Mouse (Mus musculus) heart, postnatal 0 days (tissue): ENCODE measurements around the gene Mymk. TPM values are rescaled to one million over a fixed set of nuclear protein-coding genes. Genes with fewer than 3 reads are reported as not detected.

Experiments
- ATAC-seq: fragments of 200-750 bp; cut with Nextera tagmentation; 2 replicates; pipeline ENCODE4 v1.8.0; 2017; ENCODE audit warnings: low read depth, moderate number of reproducible peaks, moderate library complexity; ENCODE audit not compliant: insufficient read depth
- DNase-seq: peaks from one replicate; pipeline ENCODE4 v3.0.0-alpha.2; 2016; ENCODE audit warnings: low spot score
- H3K27ac ChIP-seq: fragments of 300-500 bp; sonication (generic); 2 replicates; pipeline ENCODE4 v1.5.1; 2014; ENCODE audit warnings: low read depth, mild to moderate bottlenecking
- H3K27me3 ChIP-seq: fragments of 300-500 bp; sonication (generic); 2 replicates; pipeline ENCODE4 v1.6.1; 2014; ENCODE audit warnings: low read length, mixed read lengths; ENCODE audit not compliant: control insufficient read depth, insufficient read depth
- H3K36me3 ChIP-seq: fragments of 300-500 bp; sonication (generic); replicated peaks from 2 replicates; pipeline ENCODE4 v1.6.1; 2014; ENCODE audit warnings: low read length, mixed read lengths; ENCODE audit not compliant: control insufficient read depth, insufficient read depth
- H3K4me1 ChIP-seq: fragments of 300-500 bp; sonication (generic); 2 replicates; pipeline ENCODE4 v1.6.1; 2014; ENCODE audit warnings: antibody characterized with exemption; ENCODE audit not compliant: control insufficient read depth, insufficient read depth
- H3K4me2 ChIP-seq: fragments of 300-500 bp; sonication (generic); 2 replicates; pipeline ENCODE4 v1.6.1; 2014; ENCODE audit warnings: low read depth, mild to moderate bottlenecking, low read length, moderate library complexity
- H3K4me3 ChIP-seq: fragments of 300-500 bp; sonication (generic); 2 replicates; pipeline ENCODE4 v1.5.1; 2014; ENCODE audit warnings: low read depth, low read length
- H3K9ac ChIP-seq: fragments of 300-500 bp; sonication (generic); replicated peaks from 2 replicates; pipeline ENCODE4 v1.6.1; 2014; ENCODE audit warnings: low read depth, low read length, mixed read lengths
- H3K9me3 ChIP-seq: fragments of 300-500 bp; sonication (generic); replicated peaks from 2 replicates; pipeline ENCODE4 v1.6.1; 2016; ENCODE audit warnings: low read length; ENCODE audit not compliant: control insufficient read depth
- CTCF ChIP-seq: IDR thresholded peaks from 2 replicates; pipeline ENCODE4 v1.5.1; 2016; ENCODE audit warnings: antibody characterized with exemption, control low read depth, low read depth
- EP300 ChIP-seq: IDR thresholded peaks from 2 replicates; pipeline ENCODE4 v1.6.1; 2016; ENCODE audit warnings: antibody characterized with exemption, low read depth
- WGBS: fragments of 180-500 bp; shearing (Covaris S2); extraction: QIAGEN DNeasy Blood & Tissue Kit; methylation state at CpG from one replicate; pipeline ENCODE4 v1.1.7; 2014; 5-methylcytosine and 5-hydroxymethylcytosine counted together
- polyA plus RNA-seq: library from polyadenylated mRNA; unstranded; fragments of >200 nt; fragmentation: Nextera tagmentation; extraction: Ambion mirVana; gene quantifications from 2 replicates; pipeline ENCODE4 v1.2.1, GENCODE M21; 2015
- total RNA-seq: library from RNA; depleted of rRNA; stranded (reverse); fragments of >200 nt; gene quantifications from 2 replicates; pipeline ENCODE4 v1.2.3, GENCODE M21; 2014; ENCODE audit warnings: low replicate concordance

The Mymk gene
- total and polyA plus RNA-seq, 2 experiments from 2014 or later, result 0.08 TPM; not detected in 1

GRCm38 (mm10) chr2:27109052-27109451, 37.1 kb upstream of the Mymk start:
- H3K4me2 ChIP-seq, result no peak overlapping the region
- 85% methylated on average over 5 of the region's 5 CpGs for WGBS
- DNase-seq, result no peak
- H3K27me3 ChIP-seq, result 0 out of 2 replicates have a peak, but pooled peaks cover 5% of the 10 kb centered on the region
- H3K36me3 ChIP-seq, result no peaks in the 10 kb centered on the region
- H3K27ac ChIP-seq, result no peak overlapping the region
- TF ChIP-seq CTCF, result no peak
- TF ChIP-seq EP300, result no peak
- peaks cover 2% of the 10 kb centered on the region; the same call in 1 of the 2 replicates for H3K4me1 ChIP-seq
- H3K9ac ChIP-seq, result no peak overlapping the region
- H3K4me3 ChIP-seq, result no peak overlapping the region
- no peaks in the 10 kb centered on the region for H3K9me3 ChIP-seq
- no peak for ATAC-seq

- H3K9ac ChIP-seq, result no peak overlapping the region
- no peak overlapping the region for H3K27ac ChIP-seq
- 82% methylated on average over 2 of the region's 2 CpGs for WGBS
- peaks cover 5% of the 10 kb centered on the region; the same call in 1 of the 2 replicates for H3K4me1 ChIP-seq
- H3K9me3 ChIP-seq, result no peaks in the 10 kb centered on the region
- no peak for DNase-seq
- H3K36me3 ChIP-seq, result no peaks in the 10 kb centered on the region
- 0 out of 2 replicates have a peak, but pooled peaks cover 5% of the 10 kb centered on the region for H3K27me3 ChIP-seq
- no peak overlapping the region for H3K4me3 ChIP-seq
- TF ChIP-seq EP300, result no peak
- no peak for TF ChIP-seq CTCF
- ATAC-seq, result no peak
- H3K4me2 ChIP-seq, result no peak overlapping the region
These were observed 36.2 kb upstream of the Mymk start for GRCm38 (mm10) chr2:27108144-27108543.

GRCm38 (mm10) chr2:27106816-27107215, 34.8 kb upstream of the Mymk start:
- 84% methylated on average over 3 of the region's 3 CpGs for WGBS
- peaks cover 5% of the 10 kb centered on the region; the same call in 1 of the 2 replicates for H3K4me1 ChIP-seq

GRCm38 (mm10) chr2:27103554-27103953, 31.6 kb upstream of the Mymk start:
- no peak for ATAC-seq
- no peaks in the 10 kb centered on the region for H3K36me3 ChIP-seq
- H3K4me2 ChIP-seq, result no peak overlapping the region
- no peak overlapping the region for H3K9ac ChIP-seq
- no peak overlapping the region for H3K4me3 ChIP-seq
- H3K4me1 ChIP-seq, result peaks cover 6% of the 10 kb centered on the region; the same call in 1 of the 2 replicates
- no peak overlapping the region for H3K27ac ChIP-seq
- DNase-seq, result no peak
- 51% methylated on average over 7 of the region's 7 CpGs for WGBS
- TF ChIP-seq CTCF (no peak), EP300 (no peak)
- H3K9me3 ChIP-seq, result no peaks in the 10 kb centered on the region
- peaks cover 4% of the 10 kb centered on the region; the same call in 1 of the 2 replicates for H3K27me3 ChIP-seq

More at GRCm38 (mm10) chr2:27106816-27107215, 34.8 kb upstream of the Mymk start:
- ATAC-seq (no peak), DNase-seq (no peak)
- H3K4me3 ChIP-seq, result no peak overlapping the region
- no peaks in the 10 kb centered on the region for H3K9me3 ChIP-seq
- no peak overlapping the region for H3K9ac ChIP-seq
- H3K27me3 ChIP-seq, result peaks cover 5% of the 10 kb centered on the region; the same call in 1 of the 2 replicates
- TF ChIP-seq CTCF (no peak), EP300 (no peak)
- no peak overlapping the region for H3K27ac ChIP-seq
- no peak overlapping the region for H3K4me2 ChIP-seq
- no peaks in the 10 kb centered on the region for H3K36me3 ChIP-seq

GRCm38 (mm10) chr2:27097776-27098175, 25.8 kb upstream of the Mymk start:
- Histone ChIP-seq H3K4me1 (peaks cover 32% of the 10 kb centered on the region), H3K4me3 (no peak overlapping the region), H3K9ac (no peak overlapping the region), H3K4me2 (no peak overlapping the region), H3K9me3 (no peaks in the 10 kb centered on the region), H3K27me3 (no peaks in the 10 kb centered on the region; the same call in 1 of the 2 replicates), H3K36me3 (no peaks in the 10 kb centered on the region), H3K27ac (peak overlapping the region; percentile 1; the same call in 1 of the 2 replicates)
- DNase-seq, result peak; percentile 65
- TF ChIP-seq CTCF, result no peak
- no peak for TF ChIP-seq EP300
- peak; percentile 75 for ATAC-seq
- 4% methylated on average over 6 of the region's 6 CpGs for WGBS

- H3K9me3 ChIP-seq, result no peaks in the 10 kb centered on the region
- ATAC-seq (0 out of 2 replicates have a peak, but pooled peaks have one; percentile 18), DNase-seq (no peak)
- peaks cover 32% of the 10 kb centered on the region for H3K4me1 ChIP-seq
- 37% methylated on average over 6 of the region's 6 CpGs for WGBS
- no peaks in the 10 kb centered on the region; the same call in 1 of the 2 replicates for H3K27me3 ChIP-seq
- H3K4me2 ChIP-seq, result no peak overlapping the region
- no peaks in the 10 kb centered on the region for H3K36me3 ChIP-seq
- no peak for TF ChIP-seq CTCF
- no peak for TF ChIP-seq EP300
- H3K27ac ChIP-seq, result peak overlapping the region; percentile 1; the same call in 1 of the 2 replicates
- no peak overlapping the region for H3K9ac ChIP-seq
- no peak overlapping the region for H3K4me3 ChIP-seq
These were observed 25.3 kb upstream of the Mymk start for GRCm38 (mm10) chr2:27097241-27097656.
